Mouse (Mus musculus) limb, embryonic 13.5 days (tissue): Measurements from ENCODE around the gene Adipor1. TPM values are rescaled to one million over a fixed set of nuclear protein-coding genes. Genes with fewer than 3 reads are reported as not detected.
A peak's percentile ranks its signal among the peaks of the same experiment; 100 is the strongest.

ENCODE experiments used
- ATAC-seq: fragments of 200-750 bp; cut with Nextera tagmentation; 2 replicates; pipeline ENCODE4 v1.8.0; 2017; ENCODE audit warnings: low read depth, moderate number of reproducible peaks, moderate TSS enrichment; ENCODE audit not compliant: low FRiP score
- H3K27ac ChIP-seq: fragments of 300-500 bp; sonication (generic); 2 replicates; pipeline ENCODE4 v1.5.1; 2015; ENCODE audit warnings: inconsistent platforms, mild to moderate bottlenecking, moderate library complexity
- H3K27me3 ChIP-seq: fragments of 300-500 bp; sonication (generic); 2 replicates; pipeline ENCODE4 v1.6.1; 2015; ENCODE audit warnings: mild to moderate bottlenecking, inconsistent platforms
- H3K36me3 ChIP-seq: fragments of 300-500 bp; sonication (generic); 2 replicates; pipeline ENCODE4 v1.6.1; 2015; ENCODE audit warnings: inconsistent platforms, mild to moderate bottlenecking, moderate library complexity
- H3K4me1 ChIP-seq: fragments of 300-500 bp; sonication (generic); 2 replicates; pipeline ENCODE4 v1.6.1; 2015; ENCODE audit warnings: inconsistent platforms
- H3K4me2 ChIP-seq: fragments of 300-500 bp; sonication (generic); replicated peaks from 2 replicates; pipeline ENCODE4 v1.6.1; 2015; ENCODE audit warnings: inconsistent platforms, mild to moderate bottlenecking, moderate library complexity
- H3K4me3 ChIP-seq: fragments of 300-500 bp; sonication (generic); 2 replicates; pipeline ENCODE4 v1.5.1; 2015; ENCODE audit warnings: moderate library complexity, mild to moderate bottlenecking, inconsistent platforms
- H3K9ac ChIP-seq: fragments of 300-500 bp; sonication (generic); 2 replicates; pipeline ENCODE4 v1.6.1; 2015; ENCODE audit warnings: mild to moderate bottlenecking, inconsistent platforms
- H3K9me3 ChIP-seq: fragments of 300-500 bp; sonication (generic); 2 replicates; pipeline ENCODE4 v1.6.1; 2016; ENCODE audit warnings: inconsistent platforms
- WGBS: fragments of 180-500 bp; shearing (Covaris S2); methylation state at CpG from one replicate; pipeline ENCODE4 v1.1.7; 2015; 5-methylcytosine and 5-hydroxymethylcytosine counted together
- polyA plus RNA-seq: library from polyadenylated mRNA; unstranded; fragments of >200 nt; fragmentation: Nextera tagmentation; extraction: Ambion mirVana; gene quantifications from 2 replicates; pipeline ENCODE4 v1.2.1, GENCODE M21; 2015

Gene Adipor1
- polyA plus RNA-seq = 86.3 and 89.6 TPM in 2 replicates

GRCm38 (mm10) chr1:134415168-134415831, at the start of gene Adipor1:
Adipor1 (plus strand) TSS chr1:134415378.
- Histone ChIP-seq H3K4me1 (peaks cover 52% of the 10 kb centered on the region), H3K9ac (peak within 1 kb of the TSS; percentile 91), H3K36me3 (peaks cover 18% of the 10 kb centered on the region), H3K27me3 (no peaks in the 10 kb centered on the region), H3K9me3 (no peaks in the 10 kb centered on the region), H3K27ac (peak within 1 kb of the TSS; percentile 94), H3K4me2 (peak within 1 kb of the TSS; percentile 83), H3K4me3 (peak within 1 kb of the TSS; percentile 87)
- WGBS = under 1% methylated on average over 55 of the region's 77 CpGs
- peak; percentile 99 for ATAC-seq

GRCm38 (mm10) chr1:134365491-134365890, 49.7 kb upstream of the Adipor1 start:
- ATAC-seq = no peak
- WGBS = 58% methylated on average over 5 of the region's 5 CpGs
- Histone ChIP-seq H3K36me3 (peaks cover 2% of the 10 kb centered on the region; the same call in 1 of the 2 replicates), H3K4me1 (peaks cover 10% of the 10 kb centered on the region), H3K4me3 (no peak overlapping the region), H3K9ac (no peak overlapping the region), H3K4me2 (no peak overlapping the region), H3K27ac (no peak overlapping the region), H3K9me3 (no peaks in the 10 kb centered on the region), H3K27me3 (no peaks in the 10 kb centered on the region)

- H3K9me3 ChIP-seq = 0 out of 2 replicates have a peak, but pooled peaks cover 3% of the 10 kb centered on the region
- no peak overlapping the region for H3K4me3 ChIP-seq
- H3K9ac ChIP-seq = no peak overlapping the region
- 52% methylated on average over 9 of the region's 9 CpGs for WGBS
- H3K4me1 ChIP-seq = no peaks in the 10 kb centered on the region
- no peaks in the 10 kb centered on the region for H3K27me3 ChIP-seq
- ATAC-seq = no peak
- no peak overlapping the region for H3K4me2 ChIP-seq
- no peak overlapping the region for H3K27ac ChIP-seq
- H3K36me3 ChIP-seq = no peaks in the 10 kb centered on the region
These were observed 46.3 kb upstream of the Adipor1 start for GRCm38 (mm10) chr1:134368777-134369337.

GRCm38 (mm10) chr1:134374124-134374523, 41.1 kb upstream of the Adipor1 start:
- Histone ChIP-seq H3K9me3 (0 out of 2 replicates have a peak, but pooled peaks cover 3% of the 10 kb centered on the region), H3K36me3 (no peaks in the 10 kb centered on the region), H3K27ac (no peak overlapping the region), H3K27me3 (no peaks in the 10 kb centered on the region), H3K4me2 (no peak overlapping the region), H3K4me3 (no peak overlapping the region), H3K9ac (no peak overlapping the region), H3K4me1 (no peaks in the 10 kb centered on the region)
- 65% methylated on average over 2 of the region's 2 CpGs for WGBS
- ATAC-seq = no peak

- H3K36me3 ChIP-seq = no peaks in the 10 kb centered on the region
- no peak overlapping the region for H3K27ac ChIP-seq
- no peak overlapping the region for H3K9ac ChIP-seq
- no peaks in the 10 kb centered on the region for H3K9me3 ChIP-seq
- H3K27me3 ChIP-seq = peaks cover 6% of the 10 kb centered on the region; the same call in 1 of the 2 replicates
- H3K4me1 ChIP-seq = peaks cover 7% of the 10 kb centered on the region; the same call in 1 of the 2 replicates
- H3K4me3 ChIP-seq = no peak overlapping the region
- 69% methylated on average over 2 of the region's 2 CpGs for WGBS
- no peak for ATAC-seq
- peak overlapping the region; percentile 63; the same call in 1 of the 2 replicates for H3K4me2 ChIP-seq
These were observed 34.1 kb upstream of the Adipor1 start for GRCm38 (mm10) chr1:134381051-134381450.

GRCm38 (mm10) chr1:134381795-134382625, 33.2 kb upstream of the Adipor1 start:
- peak overlapping the region; percentile 63 for H3K4me2 ChIP-seq
- peak overlapping the region; percentile 56 for H3K9ac ChIP-seq
- H3K27me3 ChIP-seq = peaks cover 6% of the 10 kb centered on the region; the same call in 1 of the 2 replicates
- peaks cover 7% of the 10 kb centered on the region; the same call in 1 of the 2 replicates for H3K4me1 ChIP-seq
- peak overlapping the region; percentile 33 for H3K4me3 ChIP-seq
- H3K27ac ChIP-seq = no peak overlapping the region
- no peaks in the 10 kb centered on the region for H3K36me3 ChIP-seq
- 5% methylated on average over 19 of the region's 19 CpGs for WGBS
- no peak for ATAC-seq
- H3K9me3 ChIP-seq = no peaks in the 10 kb centered on the region

- Histone ChIP-seq H3K27ac (no peak overlapping the region), H3K4me1 (peaks cover 7% of the 10 kb centered on the region; the same call in 1 of the 2 replicates), H3K9ac (no peak overlapping the region), H3K9me3 (no peaks in the 10 kb centered on the region), H3K4me3 (no peak overlapping the region), H3K4me2 (no peak overlapping the region), H3K36me3 (no peaks in the 10 kb centered on the region), H3K27me3 (peaks cover 6% of the 10 kb centered on the region; the same call in 1 of the 2 replicates)
- WGBS = 91% methylated on average over 4 of the region's 4 CpGs
- no peak for ATAC-seq
These were observed 30.6 kb upstream of the Adipor1 start for GRCm38 (mm10) chr1:134384581-134384980.

GRCm38 (mm10) chr1:134385176-134385575, 30.0 kb upstream of the Adipor1 start:
- H3K9me3 ChIP-seq = no peaks in the 10 kb centered on the region
- H3K4me1 ChIP-seq = peaks cover 7% of the 10 kb centered on the region; the same call in 1 of the 2 replicates
- H3K36me3 ChIP-seq = no peaks in the 10 kb centered on the region
- H3K4me2 ChIP-seq = no peak overlapping the region
- H3K9ac ChIP-seq = no peak overlapping the region
- no peak overlapping the region for H3K27ac ChIP-seq
- peaks cover 6% of the 10 kb centered on the region; the same call in 1 of the 2 replicates for H3K27me3 ChIP-seq
- no peak for ATAC-seq
- no peak overlapping the region for H3K4me3 ChIP-seq

GRCm38 (mm10) chr1:134385666-134386065, 29.5 kb upstream of the Adipor1 start, which contains the start of gene 4933406M09Rik:
4933406M09Rik (plus strand) TSS chr1:134385940.
- Histone ChIP-seq H3K36me3 (no peaks in the 10 kb centered on the region), H3K9ac (no peak within 1 kb of the TSS), H3K4me3 (no peak within 1 kb of the TSS), H3K27ac (no peak within 1 kb of the TSS), H3K27me3 (peaks cover 6% of the 10 kb centered on the region; the same call in 1 of the 2 replicates), H3K4me2 (no peak within 1 kb of the TSS), H3K9me3 (no peaks in the 10 kb centered on the region), H3K4me1 (peaks cover 7% of the 10 kb centered on the region; the same call in 1 of the 2 replicates)
- no peak for ATAC-seq
- WGBS = 94% methylated on average over 1 of the region's 1 CpGs

GRCm38 (mm10) chr1:134393827-134394226, 21.4 kb upstream of the Adipor1 start:
- no peak overlapping the region for H3K27ac ChIP-seq
- H3K4me2 ChIP-seq = no peak overlapping the region
- H3K27me3 ChIP-seq = no peaks in the 10 kb centered on the region
- no peak overlapping the region for H3K9ac ChIP-seq
- H3K4me1 ChIP-seq = no peaks in the 10 kb centered on the region
- no peak for ATAC-seq
- 44% methylated on average over 5 of the region's 5 CpGs for WGBS
- H3K4me3 ChIP-seq = no peak overlapping the region
- H3K36me3 ChIP-seq = no peaks in the 10 kb centered on the region
- H3K9me3 ChIP-seq = no peaks in the 10 kb centered on the region

- H3K9ac ChIP-seq = no peak overlapping the region
- no peaks in the 10 kb centered on the region for H3K9me3 ChIP-seq
- ATAC-seq = no peak
- H3K27ac ChIP-seq = no peak overlapping the region
- H3K4me1 ChIP-seq = no peaks in the 10 kb centered on the region
- no peaks in the 10 kb centered on the region for H3K36me3 ChIP-seq
- 91% methylated on average over 12 of the region's 12 CpGs for WGBS
- no peak overlapping the region for H3K4me2 ChIP-seq
- no peaks in the 10 kb centered on the region for H3K27me3 ChIP-seq
- H3K4me3 ChIP-seq = no peak overlapping the region
These were observed 17.0 kb upstream of the Adipor1 start for GRCm38 (mm10) chr1:134398210-134398609.

- H3K27ac ChIP-seq = no peak overlapping the region
- H3K4me3 ChIP-seq = no peak overlapping the region
- no peak for ATAC-seq
- H3K27me3 ChIP-seq = no peaks in the 10 kb centered on the region
- H3K9me3 ChIP-seq = no peaks in the 10 kb centered on the region
- H3K4me1 ChIP-seq = no peaks in the 10 kb centered on the region
- H3K4me2 ChIP-seq = no peak overlapping the region
- H3K36me3 ChIP-seq = no peaks in the 10 kb centered on the region
- no peak overlapping the region for H3K9ac ChIP-seq
- WGBS = 62% methylated on average over 5 of the region's 5 CpGs
These were observed 15.4 kb upstream of the Adipor1 start for GRCm38 (mm10) chr1:134399735-134400134.
